Mouse (Mus musculus) heart, embryonic 15.5 days (tissue): Measurements from ENCODE around the gene Lgi1. TPM values are rescaled to one million over a fixed set of nuclear protein-coding genes. Genes with fewer than 3 reads are reported as not detected.

Experiments
- ATAC-seq: fragments of 200-750 bp; cut with Nextera tagmentation; replicated peaks from 2 replicates; pipeline ENCODE4 v1.8.0; 2017; ENCODE audit warnings: low read depth, moderate TSS enrichment; ENCODE audit not compliant: insufficient number of reproducible peaks, insufficient read depth, low FRiP score
- H3K27ac ChIP-seq: fragments of 300-500 bp; sonication (generic); 2 replicates; pipeline ENCODE4 v1.5.1; 2015; ENCODE audit warnings: mild to moderate bottlenecking, inconsistent platforms
- H3K27me3 ChIP-seq: fragments of 300-500 bp; sonication (generic); 2 replicates; pipeline ENCODE4 v1.6.1; 2015; ENCODE audit warnings: inconsistent platforms
- H3K36me3 ChIP-seq: fragments of 300-500 bp; sonication (generic); 2 replicates; pipeline ENCODE4 v1.6.1; 2015; ENCODE audit warnings: mild to moderate bottlenecking, inconsistent platforms
- H3K4me1 ChIP-seq: fragments of 300-500 bp; sonication (generic); replicated peaks from 2 replicates; pipeline ENCODE4 v1.6.1; 2015; ENCODE audit warnings: inconsistent platforms
- H3K4me2 ChIP-seq: fragments of 300-500 bp; sonication (generic); 2 replicates; pipeline ENCODE4 v1.6.1; 2015; ENCODE audit warnings: inconsistent platforms, mild to moderate bottlenecking, moderate library complexity
- H3K4me3 ChIP-seq: fragments of 300-500 bp; sonication (generic); 2 replicates; pipeline ENCODE4 v1.5.1; 2015; ENCODE audit warnings: mild to moderate bottlenecking, inconsistent platforms
- H3K9ac ChIP-seq: fragments of 300-500 bp; sonication (generic); 2 replicates; pipeline ENCODE4 v1.6.1; 2015; ENCODE audit warnings: mild to moderate bottlenecking, inconsistent platforms
- H3K9me3 ChIP-seq: fragments of 300-500 bp; sonication (generic); replicated peaks from 2 replicates; pipeline ENCODE4 v1.6.1; 2016; ENCODE audit warnings: inconsistent platforms
- WGBS: fragments of 180-500 bp; shearing (Covaris S2); methylation state at CpG from one replicate; pipeline ENCODE4 v1.1.7; 2015; ENCODE audit warnings: mixed read lengths; 5-methylcytosine and 5-hydroxymethylcytosine counted together
- polyA plus RNA-seq: library from polyadenylated mRNA; unstranded; fragments of >200 nt; fragmentation: Nextera tagmentation; extraction: Ambion mirVana; gene quantifications from 2 replicates; pipeline ENCODE4 v1.2.1, GENCODE M21; 2015

Lgi1 gene
- polyA plus RNA-seq, 1 experiment from 2014 or later: 0.29 TPM

DNA sequence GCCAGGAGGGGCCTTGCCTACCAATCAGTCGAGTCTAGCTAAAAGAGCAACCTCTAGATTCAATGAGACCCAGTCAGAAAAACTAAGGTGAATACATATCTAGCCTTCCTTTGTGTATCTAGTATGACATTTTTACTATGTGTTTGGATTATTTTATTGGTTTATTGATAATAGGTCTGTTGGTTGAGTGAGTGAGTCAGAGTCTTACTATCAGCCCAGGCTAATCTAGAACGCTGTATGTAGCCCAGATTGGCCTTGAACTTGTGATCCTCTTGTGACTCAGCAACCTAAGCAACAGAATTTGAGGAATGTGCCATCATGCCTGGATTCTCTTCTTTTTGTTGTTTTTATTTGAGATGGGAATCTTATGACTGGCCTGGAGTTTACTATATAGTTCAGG lies 86.9 kb downstream of the Lgi1 start:
- Histone ChIP-seq H3K4me2 (no peak overlapping the region), H3K27me3 (no peaks in the 10 kb centered on the region), H3K4me3 (no peak overlapping the region), H3K4me1 (no peaks in the 10 kb centered on the region), H3K9me3 (no peaks in the 10 kb centered on the region), H3K9ac (no peak overlapping the region), H3K27ac (no peak overlapping the region), H3K36me3 (no peaks in the 10 kb centered on the region)
- WGBS: 65% methylated on average over 2 of the region's 2 CpGs
- no peak for ATAC-seq

DNA sequence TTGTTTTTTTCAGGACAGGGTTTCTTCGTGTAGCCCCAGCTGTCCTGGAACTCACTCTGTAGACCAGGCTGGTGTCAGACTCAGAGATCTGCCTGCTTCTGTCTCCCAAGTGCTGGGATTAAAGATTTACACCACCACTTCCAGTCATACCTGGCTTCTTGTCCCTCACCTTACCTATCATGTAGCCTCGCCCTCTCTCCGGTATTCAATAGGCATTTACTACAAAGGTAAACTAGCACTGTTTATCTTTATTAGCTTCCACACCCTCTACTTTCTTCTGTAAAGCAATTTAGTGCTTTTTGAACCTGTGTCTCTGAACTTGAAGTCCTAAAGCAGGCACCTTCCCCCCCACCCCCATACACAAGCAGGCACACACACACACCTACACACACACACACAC lies 87.4 kb downstream of the Lgi1 start:
- H3K4me2 ChIP-seq: no peak overlapping the region
- WGBS: 74% methylated on average over 3 of the region's 3 CpGs
- H3K9ac ChIP-seq: no peak overlapping the region
- H3K4me3 ChIP-seq: no peak overlapping the region
- no peak for ATAC-seq
- no peaks in the 10 kb centered on the region for H3K27me3 ChIP-seq
- no peaks in the 10 kb centered on the region for H3K4me1 ChIP-seq
- H3K27ac ChIP-seq: no peak overlapping the region
- no peaks in the 10 kb centered on the region for H3K36me3 ChIP-seq
- no peaks in the 10 kb centered on the region for H3K9me3 ChIP-seq

DNA sequence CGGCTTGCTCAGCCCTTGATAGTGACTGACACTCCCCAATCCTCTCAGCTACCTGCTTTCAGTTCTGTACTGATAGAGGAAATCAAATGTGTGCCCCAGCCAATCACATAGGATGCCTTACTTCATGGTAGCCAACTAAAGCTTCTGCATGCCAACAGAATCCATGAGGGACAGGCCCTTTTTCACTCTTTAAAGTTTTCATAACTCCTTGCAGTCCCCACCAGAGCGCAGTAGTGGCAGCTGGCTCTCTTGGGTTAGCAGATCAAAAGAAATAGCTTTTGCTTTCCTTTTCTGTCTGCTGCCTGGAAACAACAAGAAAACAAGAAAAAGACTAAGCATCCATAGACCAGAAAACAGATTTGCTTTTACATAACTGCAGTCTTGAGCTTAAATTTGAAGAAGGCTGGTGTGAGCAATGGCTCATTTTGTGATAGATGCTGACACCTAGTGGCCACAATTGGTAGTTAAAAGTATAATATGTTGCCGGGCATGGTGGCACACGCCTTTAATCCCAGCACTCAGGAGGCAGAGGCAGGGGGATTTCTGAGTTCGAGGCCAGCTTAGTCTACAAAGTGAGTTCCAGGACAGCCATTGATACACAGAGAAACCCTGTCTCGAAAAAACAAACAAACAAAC lies 88.3 kb downstream of the Lgi1 start:
- no peak for ATAC-seq
- Histone ChIP-seq H3K4me2 (no peak overlapping the region), H3K4me1 (no peaks in the 10 kb centered on the region), H3K27ac (no peak overlapping the region), H3K4me3 (no peak overlapping the region), H3K36me3 (no peaks in the 10 kb centered on the region), H3K9me3 (no peaks in the 10 kb centered on the region), H3K9ac (no peak overlapping the region), H3K27me3 (no peaks in the 10 kb centered on the region)
- WGBS: 31% methylated on average over 6 of the region's 6 CpGs

DNA sequence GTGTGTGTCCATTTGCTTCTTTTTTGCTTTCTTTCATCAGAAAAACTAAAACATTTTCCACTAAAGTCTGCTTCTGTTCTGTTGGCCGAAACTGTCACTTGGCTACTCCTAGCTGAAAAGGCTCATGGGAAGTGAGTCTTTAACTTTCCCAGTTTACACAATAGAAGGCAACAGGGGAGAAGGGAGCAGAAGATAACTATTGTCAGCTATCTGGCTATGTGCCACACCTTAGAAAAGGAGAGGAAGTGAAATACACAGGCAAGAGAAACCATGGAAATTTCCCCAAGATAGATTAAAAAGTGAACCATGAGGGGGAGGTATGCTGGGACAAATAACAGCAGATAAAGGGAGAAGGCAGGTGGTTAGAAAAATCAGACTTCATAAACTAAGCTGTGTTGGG lies 89.9 kb downstream of the Lgi1 start:
- WGBS: 66% methylated on average over 1 of the region's 1 CpGs
- Histone ChIP-seq H3K9ac (no peak overlapping the region), H3K4me2 (no peak overlapping the region), H3K27me3 (no peaks in the 10 kb centered on the region), H3K4me1 (no peaks in the 10 kb centered on the region), H3K27ac (no peak overlapping the region), H3K9me3 (no peaks in the 10 kb centered on the region), H3K36me3 (no peaks in the 10 kb centered on the region), H3K4me3 (no peak overlapping the region)
- no peak for ATAC-seq

DNA sequence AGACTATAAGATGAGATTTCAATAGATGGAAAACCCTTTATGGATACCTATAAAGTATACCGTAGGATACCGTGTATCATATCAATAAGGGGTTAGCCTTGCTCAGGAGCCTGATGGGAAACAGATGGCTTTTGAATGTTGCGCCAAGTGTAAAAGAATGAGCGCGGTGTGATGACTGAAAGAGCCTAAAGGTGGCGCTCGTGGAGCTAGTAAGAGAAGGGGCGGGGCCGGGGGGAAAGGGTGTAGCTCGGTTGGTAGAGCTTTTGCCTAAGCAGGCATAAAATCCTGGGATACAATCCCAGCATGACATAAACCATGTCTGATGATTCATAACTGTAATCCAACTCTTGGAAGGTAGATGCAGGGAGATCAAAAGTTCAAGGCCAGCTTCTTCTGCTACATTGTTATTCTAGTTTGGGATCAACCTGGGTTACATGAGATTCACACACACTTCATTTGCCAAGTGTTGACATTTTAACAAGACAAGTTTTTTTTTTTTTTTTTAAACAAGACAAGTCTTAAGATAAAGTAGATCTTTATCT lies 90.6 kb downstream of the Lgi1 start:
- 53% methylated on average over 10 of the region's 10 CpGs for WGBS
- Histone ChIP-seq H3K27me3 (no peaks in the 10 kb centered on the region), H3K4me3 (no peak overlapping the region), H3K4me2 (no peak overlapping the region), H3K4me1 (no peaks in the 10 kb centered on the region), H3K36me3 (no peaks in the 10 kb centered on the region), H3K9me3 (no peaks in the 10 kb centered on the region), H3K9ac (no peak overlapping the region), H3K27ac (no peak overlapping the region)
- no peak for ATAC-seq

DNA sequence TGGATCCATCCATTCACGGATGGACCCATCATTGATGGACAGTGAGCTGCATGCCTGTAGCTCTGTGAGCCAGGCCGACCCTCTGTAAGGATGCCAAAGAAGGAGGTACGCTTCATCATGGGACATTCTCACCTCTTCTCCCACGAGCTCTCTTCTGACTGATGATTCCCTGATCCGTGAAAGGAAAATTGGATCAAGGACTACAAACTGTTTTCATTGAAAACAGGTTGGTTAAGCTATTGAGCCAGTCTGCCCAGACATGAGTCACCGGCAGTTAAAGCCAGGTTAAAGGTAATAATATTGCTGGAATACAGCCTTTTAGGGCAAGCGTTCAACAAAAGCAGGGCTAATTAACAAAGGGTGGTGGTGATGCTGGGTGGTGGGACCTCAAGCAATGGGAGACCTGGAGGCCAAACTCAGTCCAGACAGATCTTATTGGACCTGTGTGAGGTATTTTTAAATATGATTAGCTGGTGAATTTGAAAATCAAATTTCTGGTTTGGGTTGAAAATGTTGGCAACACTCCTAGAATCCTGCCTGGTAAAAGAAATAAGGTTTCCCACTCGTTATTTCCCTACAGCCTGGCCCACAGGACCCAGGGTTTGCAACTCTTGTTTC lies 92.0 kb downstream of the Lgi1 start:
- H3K9me3 ChIP-seq: no peaks in the 10 kb centered on the region

DNA sequence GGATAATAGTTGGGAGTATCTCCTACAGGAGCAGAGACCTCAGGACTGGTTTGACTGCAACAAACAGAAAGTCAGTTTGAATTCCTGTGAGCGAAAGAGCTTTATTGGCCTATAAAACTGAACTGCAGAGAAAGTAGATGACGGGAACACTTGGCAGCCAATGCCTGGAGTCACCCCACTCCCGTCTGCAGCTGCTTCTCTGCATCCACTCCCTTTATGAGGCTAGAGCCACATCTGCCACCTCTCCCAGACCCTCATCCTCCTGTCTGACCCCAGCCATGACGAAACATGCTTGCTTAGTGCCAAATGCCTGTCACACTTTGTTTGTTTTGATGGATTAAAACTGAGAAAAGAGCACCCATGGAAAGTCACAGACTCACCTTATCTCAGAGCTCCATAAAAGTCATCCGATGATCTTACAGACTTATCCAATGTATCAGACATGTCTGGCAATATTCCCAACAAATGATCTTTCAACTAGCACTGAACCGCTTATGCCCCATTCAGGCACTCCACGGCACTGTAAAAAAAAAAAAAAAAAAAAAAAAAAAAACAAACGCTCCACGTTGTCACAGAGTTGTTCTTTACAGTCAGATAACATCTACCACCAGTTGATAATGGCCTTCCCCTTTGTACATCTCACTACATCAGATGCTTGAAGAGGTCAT lies 93.8 kb downstream of the Lgi1 start:
- Histone ChIP-seq H3K27me3 (no peaks in the 10 kb centered on the region), H3K4me1 (no peaks in the 10 kb centered on the region), H3K4me3 (no peak overlapping the region), H3K27ac (no peak overlapping the region), H3K9me3 (no peaks in the 10 kb centered on the region), H3K9ac (no peak overlapping the region), H3K36me3 (no peaks in the 10 kb centered on the region), H3K4me2 (no peak overlapping the region)
- 53% methylated on average over 9 of the region's 9 CpGs for WGBS
- no peak for ATAC-seq

More for the DNA sequence above, 92.0 kb downstream of the Lgi1 start:
- Histone ChIP-seq H3K4me3 (no peak overlapping the region), H3K36me3 (no peaks in the 10 kb centered on the region), H3K4me2 (no peak overlapping the region), H3K4me1 (no peaks in the 10 kb centered on the region), H3K27ac (no peak overlapping the region), H3K27me3 (no peaks in the 10 kb centered on the region), H3K9ac (no peak overlapping the region)
- no peak for ATAC-seq
- 72% methylated on average over 8 of the region's 8 CpGs for WGBS

DNA sequence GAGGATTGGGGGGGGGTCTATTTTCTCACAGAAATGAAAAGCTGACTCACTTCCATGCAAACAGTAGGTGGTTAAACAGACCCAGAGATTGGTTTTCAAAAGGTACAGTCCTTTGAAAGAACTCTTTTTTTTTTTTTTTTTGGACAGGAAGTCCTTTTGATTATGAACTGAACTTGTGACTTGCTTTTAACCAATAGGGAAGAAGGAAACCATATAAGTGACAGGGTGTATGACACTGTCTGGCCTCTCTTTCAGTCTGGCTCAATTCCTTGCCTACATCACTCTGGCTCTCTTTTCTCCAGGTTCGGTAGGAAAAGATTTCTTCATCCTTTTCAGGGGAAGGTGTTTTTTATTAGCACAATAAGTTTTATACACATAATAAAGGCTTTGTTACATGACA lies 95.0 kb downstream of the Lgi1 start:
- Histone ChIP-seq H3K27ac (no peak overlapping the region), H3K4me2 (no peak overlapping the region), H3K27me3 (no peaks in the 10 kb centered on the region), H3K36me3 (no peaks in the 10 kb centered on the region), H3K4me1 (peaks cover 3% of the 10 kb centered on the region; the same call in 1 of the 2 replicates), H3K9ac (no peak overlapping the region), H3K4me3 (no peak overlapping the region), H3K9me3 (no peaks in the 10 kb centered on the region)
- 85% methylated on average over 1 of the region's 1 CpGs for WGBS
- ATAC-seq: no peak

Other genes starting within 250 kb of the Lgi1 start
- gene Myof, start 221.0 kb upstream of the Lgi1 start, polyA plus RNA-seq: 5.5 and 7.8 TPM in 2 replicates
- 24.6 and 26.4 TPM in 2 replicates for gene Cep55, start 209.5 kb upstream of the Lgi1 start, polyA plus RNA-seq
- 0.29 and 0.65 TPM in 2 replicates for gene Ffar4, start 167.5 kb upstream of the Lgi1 start, polyA plus RNA-seq
- 4.9 and 12.8 TPM in 2 replicates for gene Rbp4, start 139.3 kb upstream of the Lgi1 start, polyA plus RNA-seq
- gene Pde6c, start 131.8 kb upstream of the Lgi1 start, polyA plus RNA-seq: not detected in 2 replicates
- 26.3 and 26.7 TPM in 2 replicates for gene Fra10ac1, start 40.4 kb upstream of the Lgi1 start, polyA plus RNA-seq
- gene Slc35g1, start 131.4 kb downstream of the Lgi1 start, polyA plus RNA-seq: 1.2 and 1.5 TPM in 2 replicates
- gene Plce1, start 216.6 kb downstream of the Lgi1 start, polyA plus RNA-seq: 7.3 and 7.8 TPM in 2 replicates